Mouse (Mus musculus) midbrain, postnatal 0 days (tissue): ENCODE data around the gene Hist2h2aa1. TPM values are rescaled to one million over a fixed set of nuclear protein-coding genes. Genes with fewer than 3 reads are reported as not detected.
"Not testable (repeated sequence)": the region's sequence is repeated elsewhere in the genome, so short reads cannot be mapped to it uniquely, and the experiment has no call there.

Source experiments
- ATAC-seq: fragments of 200-750 bp; cut with Nextera tagmentation; 2 replicates; pipeline ENCODE4 v1.8.0; 2017; ENCODE audit warnings: moderate number of reproducible peaks, mild to moderate bottlenecking, moderate TSS enrichment, moderate library complexity; ENCODE audit not compliant: low FRiP score
- DNase-seq: peaks from one replicate; pipeline ENCODE4 v3.0.0-alpha.2; 2015; ENCODE audit warnings: low spot score
- H3K27ac ChIP-seq: fragments of 300-500 bp; sonication (generic); 2 replicates; pipeline ENCODE4 v1.5.1; 2014; ENCODE audit warnings: low read depth, mild to moderate bottlenecking, low read length, mixed read lengths
- H3K27me3 ChIP-seq: fragments of 300-500 bp; sonication (generic); 2 replicates; pipeline ENCODE4 v1.6.1; 2014; ENCODE audit warnings: low read length, control low read depth, mixed read lengths; ENCODE audit not compliant: insufficient read depth
- H3K36me3 ChIP-seq: fragments of 300-500 bp; sonication (generic); 2 replicates; pipeline ENCODE4 v1.6.1; 2014; ENCODE audit warnings: low read length, control low read depth, mixed read lengths; ENCODE audit not compliant: insufficient read depth
- H3K4me1 ChIP-seq: fragments of 300-500 bp; sonication (generic); 2 replicates; pipeline ENCODE4 v1.6.1; 2014; ENCODE audit warnings: mild to moderate bottlenecking, control low read depth, antibody characterized with exemption, low read length, mixed read lengths; ENCODE audit not compliant: insufficient read depth
- H3K4me2 ChIP-seq: fragments of 300-500 bp; sonication (generic); 2 replicates; pipeline ENCODE4 v1.6.1; 2014; ENCODE audit warnings: low read depth, mild to moderate bottlenecking, low read length, mixed read lengths; ENCODE audit not compliant: poor library complexity, severe bottlenecking
- H3K4me3 ChIP-seq: fragments of 300-500 bp; sonication (generic); 2 replicates; pipeline ENCODE4 v1.5.1; 2014; ENCODE audit warnings: low read depth, mild to moderate bottlenecking, low read length, moderate library complexity
- H3K9ac ChIP-seq: fragments of 300-500 bp; sonication (generic); replicated peaks from 2 replicates; pipeline ENCODE4 v1.6.1; 2014; ENCODE audit warnings: mild to moderate bottlenecking, low read length, moderate library complexity, mixed read lengths; ENCODE audit not compliant: poor library complexity, severe bottlenecking
- H3K9me3 ChIP-seq: fragments of 300-500 bp; sonication (generic); 2 replicates; pipeline ENCODE4 v1.6.1; 2016; ENCODE audit warnings: low read length, control low read depth
- CTCF ChIP-seq: IDR thresholded peaks from 2 replicates; pipeline ENCODE4 v1.5.1; 2016; ENCODE audit warnings: antibody characterized with exemption, mild to moderate bottlenecking
- WGBS: fragments of 180-500 bp; shearing (Covaris S2); extraction: QIAGEN DNeasy Blood & Tissue Kit; methylation state at CpG from one replicate; pipeline ENCODE4 v1.1.7; 2014; 5-methylcytosine and 5-hydroxymethylcytosine counted together
- polyA plus RNA-seq: library from polyadenylated mRNA; unstranded; fragments of >200 nt; fragmentation: Nextera tagmentation; extraction: Ambion mirVana; gene quantifications from 2 replicates; pipeline ENCODE4 v1.2.1, GENCODE M21; 2015
- total RNA-seq: library from RNA; depleted of rRNA; stranded (reverse); fragments of >200 nt; gene quantifications from 2 replicates; pipeline ENCODE4 v1.2.3, GENCODE M21; 2014

Hist2h2aa1 gene
- total and polyA plus RNA-seq, 2 experiments from 2014 or later, result 18.8 to 1,113 TPM

- no peaks in the 10 kb centered on the region for H3K27me3 ChIP-seq
- 75% methylated on average over 9 of the region's 9 CpGs for WGBS
- ATAC-seq (no peak), DNase-seq (no peak)
- no peaks in the 10 kb centered on the region for H3K36me3 ChIP-seq
- 0 out of 2 replicates have a peak overlapping the region, but pooled peaks have one; percentile 29 for H3K9ac ChIP-seq
- peak overlapping the region; percentile 42 for H3K4me2 ChIP-seq
- H3K4me3 ChIP-seq, result peak overlapping the region; percentile 20; the same call in 1 of the 2 replicates
- H3K27ac ChIP-seq, result peak overlapping the region; percentile 63
- no peak for TF ChIP-seq CTCF
- H3K4me1 ChIP-seq, result 0 out of 2 replicates have a peak, but pooled peaks cover 7% of the 10 kb centered on the region
- no peaks in the 10 kb centered on the region for H3K9me3 ChIP-seq
Measured at GRCm38 (mm10) chr3:96240799-96241197, 4.5 kb upstream of the Hist2h2aa1 start.

- H3K27me3 ChIP-seq, result no peaks in the 10 kb centered on the region
- 86% methylated on average over 7 of the region's 7 CpGs for WGBS
- no peaks in the 10 kb centered on the region for H3K36me3 ChIP-seq
- no peak overlapping the region for H3K4me3 ChIP-seq
- no peak for TF ChIP-seq CTCF
- H3K9me3 ChIP-seq, result no peaks in the 10 kb centered on the region
- H3K4me2 ChIP-seq, result peak overlapping the region; percentile 52
- peak overlapping the region; percentile 77; the same call in 1 of the 2 replicates for H3K9ac ChIP-seq
- ATAC-seq (no peak), DNase-seq (no peak)
- H3K4me1 ChIP-seq, result 0 out of 2 replicates have a peak, but pooled peaks cover 7% of the 10 kb centered on the region
- H3K27ac ChIP-seq, result peak overlapping the region; percentile 95; the same call in 1 of the 2 replicates
Measured at GRCm38 (mm10) chr3:96243921-96244572, 1.2 kb upstream of the Hist2h2aa1 start.

GRCm38 (mm10) chr3:96246018-96246417, 721 bp downstream of the Hist2h2aa1 start:
- peak overlapping the region; percentile 23; the same call in 1 of the 2 replicates for H3K4me3 ChIP-seq
- not testable (repeated sequence) for H3K27ac ChIP-seq, H3K4me2 ChIP-seq, H3K9ac ChIP-seq, H3K27me3 ChIP-seq, H3K4me1 ChIP-seq, H3K36me3 ChIP-seq, DNase-seq, H3K9me3 ChIP-seq
- ATAC-seq, result peak; percentile 6; the same call in 1 of the 2 replicates
- 0% methylated on average over 9 of the region's 21 CpGs for WGBS

GRCm38 (mm10) chr3:96246427-96246856, 1.1 kb downstream of the Hist2h2aa1 start, which contains the start of gene Hist2h3c1:
Gene Hist2h3c1, plus strand, starts transcription at chr3:96246685.
- WGBS, result no CpG with 5 or more reads among the region's 47 CpGs
- H3K9ac ChIP-seq, H3K36me3 ChIP-seq, DNase-seq, H3K4me1 ChIP-seq, H3K9me3 ChIP-seq, H3K27me3 ChIP-seq, H3K27ac ChIP-seq: not testable (repeated sequence)
- Histone ChIP-seq H3K4me2 (peak within 1 kb of the TSS; percentile 38), H3K4me3 (peak within 1 kb of the TSS; percentile 25; the same call in 1 of the 2 replicates)
- ATAC-seq, result peak; percentile 90

GRCm38 (mm10) chr3:96247356-96248140, 2.3 kb downstream of the Hist2h2aa1 start:
- Histone ChIP-seq H3K4me1 (0 out of 2 replicates have a peak, but pooled peaks cover 7% of the 10 kb centered on the region), H3K4me2 (peak overlapping the region; percentile 38), H3K36me3 (no peaks in the 10 kb centered on the region), H3K4me3 (peak overlapping the region; percentile 25; the same call in 1 of the 2 replicates), H3K9me3 (no peaks in the 10 kb centered on the region), H3K27ac (no peak overlapping the region), H3K9ac (no peak overlapping the region), H3K27me3 (no peaks in the 10 kb centered on the region)
- ATAC-seq (no peak), DNase-seq (no peak)
- 7% methylated on average over 11 of the region's 11 CpGs for WGBS
- no peak for TF ChIP-seq CTCF
